ENCODE assay signal across 8 mouse cellular contexts in genomic region chr10:76033119-76033455, GRCm38 (mm10). TPM values are rescaled to one million over a fixed set of nuclear protein-coding genes. Genes with fewer than 3 reads are reported as not detected.
A peak's percentile ranks its signal among the peaks of the same experiment; 100 is the strongest.
DNase-seq lines count a peak whose midpoint lies in the region; ATAC-seq and TF ChIP-seq lines count a peak whose summit lies in the region.

No protein-coding gene starts in this region.

- ATAC-seq in midbrain, postnatal 0 days (ENCODE audit: low FRiP score): no peak

- no peak for TF ChIP-seq CTCF in liver, adult 2 months (IDR thresholded peaks at IDR 0.05; ENCODE audit: low read depth, low read length)
- TF ChIP-seq CTCF in midbrain, postnatal 0 days (IDR thresholded peaks at IDR 0.05): no peak

- no peaks in the 10 kb centered on the region for H3K9me3 ChIP-seq in midbrain, postnatal 0 days (ENCODE audit: low read length)

- peaks cover 15% of the 10 kb centered on the region for H3K79me2 ChIP-seq in liver, adult 2 months (ENCODE audit: control insufficient read depth, insufficient read depth, low read length)

- peak overlapping the region; percentile 97 for H3K9ac ChIP-seq in liver, adult 2 months (ENCODE audit: low read depth, low read length)
- peak overlapping the region; percentile 87 for H3K9ac ChIP-seq in midbrain, postnatal 0 days (replicated peaks; ENCODE audit: low read length, poor library complexity, severe bottlenecking)

- WGBS in liver, adult 2 months: 6% methylated on average over 7 of the region's 7 CpGs
- WGBS in midbrain, postnatal 0 days: 18% methylated on average over 7 of the region's 7 CpGs

- no peaks in the 10 kb centered on the region for H3K27me3 ChIP-seq in liver, adult 2 months (ENCODE audit: control insufficient read depth, insufficient read depth, low read length)
- H3K27me3 ChIP-seq in midbrain, postnatal 0 days (ENCODE audit: insufficient read depth, low read length): no peaks in the 10 kb centered on the region

- peaks cover 1% of the 10 kb centered on the region; the same call in 1 of the 2 replicates for H3K36me3 ChIP-seq in liver, adult 2 months (ENCODE audit: control insufficient read depth, insufficient read depth, low read length)
- H3K36me3 ChIP-seq in midbrain, postnatal 0 days (ENCODE audit: insufficient read depth, low read length): peaks cover 9% of the 10 kb centered on the region

- TF ChIP-seq POLR2A in liver, adult 2 months (IDR thresholded peaks at IDR 0.05; ENCODE audit: extremely low read depth, insufficient read depth, low read length): no peak

- H3K4me2 ChIP-seq in midbrain, postnatal 0 days (ENCODE audit: low read depth, low read length, poor library complexity, severe bottlenecking): peak overlapping the region; percentile 79

- H3K4me1 ChIP-seq in liver, adult 2 months (ENCODE audit: control insufficient read depth, insufficient read depth, low read length): peaks cover 3% of the 10 kb centered on the region
- H3K4me1 ChIP-seq in midbrain, postnatal 0 days (ENCODE audit: insufficient read depth, low read length): no peaks in the 10 kb centered on the region

- H3K4me3 ChIP-seq in liver, adult 2 months (ENCODE audit: insufficient read depth, low read depth, low read length): peak overlapping the region; percentile 90
- peak overlapping the region; percentile 88 for H3K4me3 ChIP-seq in midbrain, postnatal 0 days (ENCODE audit: low read depth, low read length)

- DNase-seq in liver, adult 2 months (ENCODE audit: extremely low read depth, low read depth, low spot score): peak; percentile 24
- DNase-seq in liver: no peak
- peak; percentile 15 for DNase-seq in c-Kit-negative CD71-positive TER-119-positive erythroid progenitor cells, embryonic 14.5 days (ENCODE audit: low read depth, low spot score)
- peak; percentile 65 for DNase-seq in induced T-regulatory cell, adult 2 months (ENCODE audit: low read depth)
- DNase-seq in midbrain, postnatal 0 days (ENCODE audit: low spot score): peak; percentile 12
- no peak for DNase-seq in layer of hippocampus, postnatal 25 days (ENCODE audit: extremely low spot score in 1 of 2, low spot score in 1 of 2)
- no peak for DNase-seq in cerebellum, postnatal 10 days
- DNase-seq in right cerebral cortex, postnatal 36 days (ENCODE audit: low spot score in 2 of 2): no peak

- H3K27ac ChIP-seq in liver, adult 2 months (replicated peaks; ENCODE audit: insufficient read depth, low read depth, low read length): peak overlapping the region; percentile 71; the same call in 1 of the 2 replicates
- peak overlapping the region; percentile 79 for H3K27ac ChIP-seq in midbrain, postnatal 0 days (ENCODE audit: low read depth, low read length)

RNA-seq across cellular contexts. Expression of gene Zfp280b, which starts 0.6 kb away (rescaled TPM):
- total RNA-seq in liver, adult 2 months (2014; rRNA removed): 3.0 and 3.1 TPM in 2 replicates
- polyA plus RNA-seq in liver, adult 2 months (2012; rRNA removed): 2.6 and 3.8 TPM in 2 replicates
- total RNA-seq in midbrain, postnatal 0 days (2014; rRNA removed): 9.1 and 9.8 TPM in 2 replicates
- polyA plus RNA-seq in midbrain, postnatal 0 days (2015; fragmentation: Nextera tagmentation; extraction: Ambion mirVana): 8.8 and 12.5 TPM in 2 replicates
- total RNA-seq in layer of hippocampus, postnatal 25 days (2021): 10 to 100 TPM; 15.9 to 17.2 TPM

Comparison
In these comparisons a context has a peak if more than half of its experiments do, and no peak if none do; other contexts are left out.
1. DNase-seq: peak in liver, adult 2 months (single experiment), c-Kit-negative CD71-positive TER-119-positive erythroid progenitor cells, embryonic 14.5 days (single experiment), induced T-regulatory cell, adult 2 months (single experiment) and midbrain, postnatal 0 days (single experiment); none in liver (single experiment), layer of hippocampus, postnatal 25 days (0 of 2), cerebellum, postnatal 10 days (0 of 2) and right cerebral cortex, postnatal 36 days (0 of 2).